ENCODE assay signal across 26 mouse cellular contexts in the genomic region with DNA sequence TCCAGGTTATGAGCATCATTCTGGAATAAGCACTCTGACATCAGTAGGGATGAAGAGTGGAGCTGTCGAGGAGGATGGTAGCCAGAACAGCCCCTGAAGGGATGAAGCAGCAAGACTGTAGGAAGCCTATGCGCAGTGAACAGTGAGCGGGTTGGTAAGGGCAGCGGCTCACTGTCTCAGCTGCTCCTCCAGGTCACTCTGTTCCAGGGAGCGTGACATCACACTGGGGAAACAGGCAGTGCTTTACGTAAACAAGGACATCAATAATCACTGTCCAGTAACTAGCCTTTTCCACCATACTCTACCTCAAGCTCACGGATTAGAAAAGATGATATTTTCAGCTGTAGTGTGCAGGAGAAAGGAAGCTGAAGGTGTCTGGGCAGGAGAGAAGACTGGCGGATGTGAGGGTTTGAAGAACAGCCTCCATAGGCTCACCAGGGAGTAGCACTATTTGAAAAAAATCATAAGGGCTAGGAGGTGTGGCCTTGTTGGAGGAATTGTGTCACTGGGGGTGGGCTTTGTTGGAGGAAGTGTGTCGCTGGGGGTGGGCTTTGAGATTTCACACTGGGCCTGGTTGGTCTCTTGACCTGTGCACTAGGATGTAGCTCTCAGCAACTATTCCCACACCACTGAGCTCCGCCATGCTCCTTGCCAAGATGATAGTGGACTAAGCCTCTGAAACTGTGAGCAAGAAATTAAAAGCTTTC.
"Had no signal": no experiment of that assay in that cellular context is flagged by ENCODE, and none has a peak within 500 bp of the region (broad histone marks: within the 10 kb centered on the region; RNA-seq: fewer than 3 reads in every experiment).

No protein-coding gene starts in this region.

- H3K27ac ChIP-seq: gastrocnemius, adult 2 months; heart, embryonic 10.5 days; hindbrain, embryonic 10.5 days; hindbrain, embryonic 12.5 days; hindbrain, embryonic 14.5 days; intestine, embryonic 15.5 days; limb, embryonic 13.5 days; limb, embryonic 15.5 days; liver, embryonic 13.5 days; liver, embryonic 15.5 days had no signal

- H3K27me3 ChIP-seq: heart, embryonic 12.5 days; hindbrain, embryonic 12.5 days; intestine, embryonic 15.5 days; limb, embryonic 13.5 days; limb, embryonic 15.5 days; liver, embryonic 13.5 days; liver, embryonic 15.5 days had no signal

- ATAC-seq: hindbrain, embryonic 16.5 days; inflammation-experienced regulatory T-cells, adult 6 months; intestine, embryonic 15.5 days; intestine, postnatal 0 days had no signal

- H3K4me1 ChIP-seq: intestine, embryonic 15.5 days; limb, embryonic 15.5 days had no signal

- H3K9ac ChIP-seq: heart, embryonic 12.5 days; hindbrain, embryonic 12.5 days; hindbrain, embryonic 14.5 days; intestine, embryonic 15.5 days; limb, embryonic 13.5 days; limb, embryonic 15.5 days; liver, embryonic 13.5 days; liver, embryonic 15.5 days had no signal

- H3K36me3 ChIP-seq: hindbrain, embryonic 10.5 days; hindbrain, embryonic 12.5 days; intestine, embryonic 15.5 days; liver, embryonic 15.5 days had no signal

- H3K4me3 ChIP-seq: gastrocnemius, adult 2 months; heart, embryonic 10.5 days; heart, embryonic 12.5 days; hindbrain, embryonic 10.5 days; hindbrain, embryonic 12.5 days; intestine, embryonic 15.5 days; limb, embryonic 13.5 days; limb, embryonic 15.5 days; liver, embryonic 13.5 days; liver, embryonic 15.5 days had no signal

- H3K9me3 ChIP-seq: heart, embryonic 10.5 days; heart, embryonic 12.5 days; hindbrain, embryonic 10.5 days; hindbrain, embryonic 12.5 days; intestine, embryonic 15.5 days; limb, embryonic 13.5 days; limb, embryonic 15.5 days; liver, embryonic 13.5 days; liver, embryonic 15.5 days had no signal

- H3K4me2 ChIP-seq: heart, embryonic 12.5 days; hindbrain, embryonic 12.5 days; hindbrain, embryonic 14.5 days; intestine, embryonic 15.5 days; limb, embryonic 13.5 days; limb, embryonic 15.5 days; liver, embryonic 13.5 days; liver, embryonic 15.5 days had no signal

- DNase-seq: gastrocnemius, adult 2 months; gastrocnemius, postnatal 10 days; gastrocnemius, postnatal 25 days; heart, adult 18-20 months; heart, postnatal 10 days; heart, postnatal 4 days; kidney, adult 18-20 months; kidney, adult 8-10 months; kidney, postnatal 10 days; kidney, postnatal 4 days; layer of hippocampus, adult 9-11 months; layer of hippocampus, postnatal 36 days; left cerebral cortex, postnatal 4 days; liver, embryonic 13.5 days had no signal
